Mouse (Mus musculus) MEL-GATA-1-ER (cell line): ENCODE measurements at regions not wholly inside any gene's neighbourhood (a gene's known extent, or its start where the extent isn't known, plus 50 kb on each side); places are given as distances from the start of the nearest gene placed in this dataset.
"Not testable (repeated sequence)": the region's sequence is repeated elsewhere in the genome, so short reads cannot be mapped to it uniquely, and the experiment has no call there.

Experiments
- DNase-seq: peaks from one replicate; pipeline ENCODE4 v3.0.0-alpha.2; 2012; ENCODE audit warnings: low read depth; ENCODE audit errors: extremely low read depth

- peak; percentile 40 for DNase-seq
Observed at GRCm38 (mm10) chr5:61240498-61240897, 568.1 kb upstream of the G6pd2 start.

DNA sequence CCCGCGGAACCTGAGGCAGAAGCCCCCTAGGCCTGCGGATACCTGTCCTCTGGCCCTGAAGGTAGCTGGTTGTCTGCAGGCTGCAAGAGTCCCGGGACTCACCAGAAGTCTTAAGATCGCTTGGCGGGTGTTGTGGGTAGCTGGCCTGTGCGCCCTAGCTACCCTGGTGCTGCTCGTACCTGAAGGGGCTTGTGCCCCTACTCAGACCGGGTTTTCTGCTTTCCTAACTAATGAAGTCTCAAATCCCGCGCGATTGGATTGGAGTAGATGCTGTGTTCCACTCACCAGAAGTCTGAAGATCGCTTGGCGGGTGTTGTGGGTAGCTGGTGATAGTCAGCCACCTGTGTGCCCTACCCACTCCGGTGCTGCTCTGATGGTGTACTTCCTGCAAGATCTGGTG, 520.1 kb upstream of the G6pd2 start:
- not testable (repeated sequence) for DNase-seq

GRCm38 (mm10) chr5:61314951-61315350, 493.7 kb upstream of the G6pd2 start:
- no peak for DNase-seq

GRCm38 (mm10) chr5:61351372-61351771, 457.2 kb upstream of the G6pd2 start:
- no peak for DNase-seq

GRCm38 (mm10) chr5:61355263-61355981, 453.2 kb upstream of the G6pd2 start:
- DNase-seq: no peak

DNA sequence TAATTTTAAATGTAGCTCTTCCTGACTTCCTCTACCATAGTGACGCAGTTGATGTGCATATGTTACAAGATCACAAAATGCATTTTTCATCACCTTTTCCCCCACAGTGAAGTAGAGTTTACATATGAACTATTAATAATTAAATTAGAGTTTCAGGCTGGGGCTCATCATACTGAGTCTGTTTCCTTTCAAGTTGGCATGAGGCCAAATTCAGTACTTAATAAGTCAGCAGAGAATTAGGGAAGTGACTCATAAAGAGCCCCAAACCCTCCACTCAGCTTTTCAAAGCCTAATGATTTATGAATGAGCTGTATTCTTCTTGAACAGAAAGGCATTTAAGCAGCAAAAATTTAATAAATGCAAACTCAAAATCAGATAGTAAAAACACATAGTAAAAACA, 435.7 kb upstream of the G6pd2 start:
- DNase-seq: peak; percentile 47

DNA sequence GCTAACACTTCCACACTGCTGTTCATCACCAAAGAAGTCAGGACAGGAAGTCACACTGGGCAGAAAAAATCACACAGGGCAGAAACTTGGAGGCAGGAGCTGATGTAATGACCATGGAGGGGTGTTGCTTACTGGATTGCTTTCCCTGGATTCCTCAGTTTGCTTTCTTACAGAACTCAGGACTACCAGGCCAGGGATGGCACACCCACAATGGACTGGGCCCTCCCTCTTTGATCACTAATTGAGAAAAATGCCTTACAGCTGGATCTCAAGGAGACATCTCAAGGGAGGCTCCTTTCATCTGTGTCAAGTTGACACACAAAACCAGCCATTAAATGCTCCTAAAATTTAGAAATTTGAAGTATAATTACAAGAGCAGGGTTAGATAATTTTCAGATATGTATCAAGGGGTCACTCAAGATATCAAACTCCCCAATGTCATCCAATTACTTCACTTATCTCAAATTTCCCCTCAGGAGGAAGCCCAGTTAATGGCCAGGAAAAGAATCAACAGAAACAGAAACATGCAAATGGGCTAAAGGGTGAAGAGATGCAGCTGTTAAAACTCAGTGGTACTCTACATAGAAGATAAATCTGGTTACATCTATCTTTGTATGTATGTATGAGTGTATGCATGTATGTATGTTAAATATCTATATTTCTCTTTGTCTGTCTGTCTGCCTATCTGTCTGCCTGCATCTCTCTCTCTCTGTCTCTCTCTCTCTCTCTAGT, 413.5 kb upstream of the G6pd2 start:
- no peak for DNase-seq
